Mouse (Mus musculus) kidney, adult 11 months (tissue): Measurements from ENCODE around the gene Ubash3b.

ENCODE experiments used
- DNase-seq: peaks from one replicate; pipeline ENCODE4 v3.0.0; 2022

The Ubash3b gene

GRCm38 (mm10) chr9:41162363-41162762, 866 bp upstream of the Ubash3b start:
- no peak for DNase-seq

GRCm38 (mm10) chr9:41160536-41161176, 841 bp downstream of the Ubash3b start:
- no peak for DNase-seq

- no peak for DNase-seq
Measured at GRCm38 (mm10) chr9:41159223-41159622, 2.3 kb downstream of the Ubash3b start.

GRCm38 (mm10) chr9:41157872-41158567, 3.5 kb downstream of the Ubash3b start:
- no peak for DNase-seq

- DNase-seq, result peak; percentile 82
Measured at GRCm38 (mm10) chr9:41157020-41157871, 4.3 kb downstream of the Ubash3b start.

GRCm38 (mm10) chr9:41156720-41157019, 4.8 kb downstream of the Ubash3b start:
- DNase-seq, result peak; percentile 20

DNA sequence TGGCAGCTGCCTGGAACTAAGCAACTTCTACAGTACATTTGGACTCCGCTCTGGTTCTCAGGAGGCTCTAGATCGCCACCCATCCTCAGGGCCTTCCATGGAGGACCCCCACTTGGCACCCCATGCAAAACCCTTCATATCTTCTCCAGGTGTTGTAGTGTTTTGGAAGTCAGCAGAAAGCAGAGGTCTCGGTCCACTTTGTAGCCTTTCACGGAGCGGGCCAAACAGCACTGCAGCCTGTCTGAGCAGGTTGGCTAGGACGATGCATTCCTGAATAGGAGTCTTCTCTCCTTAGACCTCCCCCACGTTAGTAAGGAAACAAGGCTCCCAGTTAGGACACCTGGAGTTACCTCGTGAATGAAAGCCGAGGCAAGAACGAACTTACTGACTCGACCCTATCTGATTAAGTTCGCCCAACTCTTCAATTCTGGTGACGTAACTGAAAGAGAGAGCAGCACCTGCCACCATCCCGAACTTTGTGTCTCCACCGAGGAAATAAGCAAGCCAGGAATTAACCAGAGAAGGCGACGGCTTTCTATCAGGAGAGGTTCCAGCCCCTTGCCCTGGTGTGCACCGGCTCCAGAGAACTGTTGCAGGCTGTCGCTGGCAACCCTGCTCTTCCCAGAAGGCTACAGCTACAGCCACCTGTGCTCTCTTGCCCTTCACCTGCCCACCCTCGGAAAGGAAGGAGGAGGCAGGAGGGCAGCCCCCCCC, 5.3 kb downstream of the Ubash3b start:
- no peak for DNase-seq

GRCm38 (mm10) chr9:41153979-41154378, 7.5 kb downstream of the Ubash3b start:
- no peak for DNase-seq

DNA sequence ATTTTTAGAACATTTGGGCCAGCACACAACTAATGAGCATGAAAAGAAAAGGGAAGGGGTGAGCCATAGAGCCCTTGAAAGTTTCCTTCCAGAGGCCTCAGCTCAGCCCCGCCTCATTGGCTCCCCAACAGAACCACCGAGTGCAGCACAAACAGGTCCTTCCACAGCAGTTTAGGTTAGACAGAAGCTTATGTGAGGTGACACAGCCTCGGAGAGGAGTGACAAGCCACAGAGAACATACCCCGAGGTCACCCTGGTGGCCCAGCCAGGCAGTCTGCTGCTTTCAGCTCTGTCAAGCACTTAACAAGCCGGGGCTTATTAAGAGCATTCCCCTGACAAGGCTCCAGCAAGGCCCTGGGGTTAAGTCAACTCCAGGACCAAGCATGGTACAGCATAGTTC, 8.4 kb downstream of the Ubash3b start:
- peak; percentile 46 for DNase-seq

DNA sequence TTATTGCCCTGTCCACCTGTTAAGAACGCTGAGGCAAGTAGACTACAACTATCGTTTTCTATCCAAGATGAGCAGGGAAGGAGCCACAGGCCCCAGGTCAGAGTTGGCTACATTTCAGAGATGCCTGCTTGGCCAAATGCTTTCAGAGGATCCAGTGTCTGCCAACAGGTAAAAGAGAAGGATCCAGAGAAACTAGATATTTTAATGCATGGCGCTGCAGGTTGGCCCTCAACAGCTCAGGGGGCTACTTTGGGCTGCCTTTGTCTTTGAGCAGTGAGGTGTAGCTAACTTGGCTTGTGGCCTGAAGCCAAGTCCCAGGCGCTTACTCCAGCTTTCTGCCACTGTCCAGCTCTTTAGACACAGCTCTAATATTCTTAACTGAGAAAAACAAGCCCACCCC, 10.0 kb downstream of the Ubash3b start:
- DNase-seq, result no peak

DNA sequence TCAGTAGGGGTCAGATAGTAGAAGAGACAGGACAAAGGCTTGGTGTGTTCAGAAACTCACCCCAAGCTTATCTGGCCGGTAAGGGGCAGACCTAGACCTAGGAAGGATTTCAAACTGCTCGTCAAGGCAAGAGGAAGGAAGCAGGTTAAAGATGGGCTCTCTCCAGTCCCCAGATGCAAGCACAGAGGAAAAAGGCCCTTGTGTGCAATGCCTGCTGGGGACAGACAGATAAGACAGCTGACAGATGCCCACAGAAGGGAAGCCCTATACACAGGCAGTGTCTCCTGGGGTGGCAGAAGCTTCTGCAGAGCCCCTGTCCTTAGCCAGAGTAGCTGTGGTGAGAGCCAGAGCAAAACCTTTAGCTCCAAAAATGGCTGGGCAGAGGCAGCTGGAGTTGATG, 11.6 kb downstream of the Ubash3b start:
- DNase-seq, result no peak

DNA sequence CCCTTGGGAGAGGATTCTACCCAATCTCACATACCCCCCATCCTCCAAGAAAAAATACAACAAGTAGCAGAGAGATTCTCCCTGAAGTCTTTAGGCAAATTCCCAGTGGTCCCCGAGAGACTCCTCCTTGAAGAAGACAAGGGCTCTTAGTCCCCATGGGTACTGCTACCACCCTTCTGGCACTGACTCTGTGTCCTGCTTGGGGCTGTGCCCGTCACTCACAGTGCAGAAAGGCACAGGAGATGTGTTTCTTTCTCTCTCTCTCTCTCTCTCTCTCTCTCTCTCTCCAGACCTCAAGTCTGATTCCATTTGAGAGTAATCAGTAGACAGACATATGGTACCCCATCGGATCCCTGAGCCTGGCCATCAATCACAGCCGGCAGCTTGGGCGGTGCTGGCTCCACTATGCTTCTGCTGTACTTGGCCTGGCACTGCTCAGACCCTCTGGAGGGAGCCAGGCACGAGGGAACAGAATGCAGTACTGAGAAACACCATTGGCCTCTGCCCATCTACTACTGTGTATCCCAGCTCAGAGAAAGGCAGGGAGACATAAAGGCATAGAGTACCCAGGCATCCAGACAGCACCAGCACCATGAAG, 12.3 kb downstream of the Ubash3b start:
- no peak for DNase-seq

DNA sequence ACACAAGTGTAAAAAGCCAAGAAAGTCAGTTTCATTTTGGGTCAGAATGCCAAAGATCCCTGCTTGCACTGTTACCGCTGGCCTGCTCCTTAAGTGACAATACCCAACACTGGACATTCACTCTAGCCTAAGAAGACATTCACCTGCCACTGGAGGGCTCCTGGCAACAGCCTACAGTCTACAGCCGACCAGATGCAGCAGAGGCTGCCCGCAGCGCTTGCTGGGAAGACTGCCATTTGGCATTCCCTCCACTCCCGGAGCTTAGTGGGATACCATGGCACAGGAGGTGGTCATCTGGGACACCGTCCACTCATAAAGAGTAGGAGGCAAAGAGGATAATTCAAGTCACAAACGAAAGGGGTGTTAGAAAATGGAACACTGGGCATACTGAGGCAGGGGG, 12.9 kb downstream of the Ubash3b start:
- no peak for DNase-seq

DNA sequence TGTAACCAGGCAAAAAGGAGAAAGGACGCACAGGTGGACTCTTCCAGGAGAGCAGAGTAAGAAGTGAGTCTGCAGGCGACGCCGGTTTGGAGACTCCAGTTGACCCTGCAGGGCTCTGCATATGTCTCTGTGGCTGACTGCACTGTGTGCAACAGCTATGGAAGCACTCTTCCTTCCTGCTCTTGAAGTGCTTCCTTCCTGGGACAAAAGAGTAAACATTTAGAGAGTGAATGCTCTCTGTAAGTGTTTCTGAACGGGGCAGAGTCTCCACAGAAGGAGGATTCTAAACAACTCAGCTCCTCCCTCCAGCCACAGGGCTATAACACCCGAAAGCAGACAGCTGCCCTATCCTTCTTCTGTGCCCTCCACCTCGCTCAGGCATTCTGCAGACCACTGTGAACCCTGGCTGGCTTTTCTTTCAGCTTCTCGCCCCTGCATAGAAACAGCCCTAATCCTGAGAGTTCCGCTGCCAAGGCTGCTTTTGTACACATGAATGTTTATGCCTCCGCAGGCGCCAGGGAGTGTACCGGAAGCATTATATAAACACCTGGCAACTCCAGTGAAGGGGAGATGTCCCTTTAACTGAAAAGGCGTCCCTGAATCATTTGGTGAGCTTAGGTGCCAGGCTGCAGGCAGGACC, 14.2 kb downstream of the Ubash3b start:
- DNase-seq, result peak; percentile 40

- no peak for DNase-seq
Measured at GRCm38 (mm10) chr9:41143825-41144224, 17.7 kb downstream of the Ubash3b start.

- no peak for DNase-seq
Measured at GRCm38 (mm10) chr9:41143115-41143514, 18.4 kb downstream of the Ubash3b start.

DNA sequence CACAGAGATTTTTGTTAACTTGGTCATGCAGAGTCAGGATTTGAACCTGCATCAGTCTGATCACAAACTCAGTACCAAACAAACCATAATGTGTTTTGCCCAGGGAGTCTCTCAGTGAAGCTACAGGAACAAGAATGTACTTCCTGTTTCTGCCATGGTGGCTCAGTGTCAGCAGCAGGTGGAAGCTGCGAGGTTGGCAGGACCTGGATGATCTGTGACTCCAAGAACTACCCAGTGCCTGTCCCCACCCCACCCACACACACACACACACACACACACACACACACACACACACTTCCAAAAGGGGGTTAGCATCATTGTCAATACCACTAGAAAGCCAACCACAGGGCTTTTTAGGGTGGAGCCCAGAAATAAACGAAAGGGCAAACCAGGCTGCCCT, 20.5 kb downstream of the Ubash3b start:
- no peak for DNase-seq

GRCm38 (mm10) chr9:41138987-41139808, 22.3 kb downstream of the Ubash3b start:
- DNase-seq, result no peak

DNA sequence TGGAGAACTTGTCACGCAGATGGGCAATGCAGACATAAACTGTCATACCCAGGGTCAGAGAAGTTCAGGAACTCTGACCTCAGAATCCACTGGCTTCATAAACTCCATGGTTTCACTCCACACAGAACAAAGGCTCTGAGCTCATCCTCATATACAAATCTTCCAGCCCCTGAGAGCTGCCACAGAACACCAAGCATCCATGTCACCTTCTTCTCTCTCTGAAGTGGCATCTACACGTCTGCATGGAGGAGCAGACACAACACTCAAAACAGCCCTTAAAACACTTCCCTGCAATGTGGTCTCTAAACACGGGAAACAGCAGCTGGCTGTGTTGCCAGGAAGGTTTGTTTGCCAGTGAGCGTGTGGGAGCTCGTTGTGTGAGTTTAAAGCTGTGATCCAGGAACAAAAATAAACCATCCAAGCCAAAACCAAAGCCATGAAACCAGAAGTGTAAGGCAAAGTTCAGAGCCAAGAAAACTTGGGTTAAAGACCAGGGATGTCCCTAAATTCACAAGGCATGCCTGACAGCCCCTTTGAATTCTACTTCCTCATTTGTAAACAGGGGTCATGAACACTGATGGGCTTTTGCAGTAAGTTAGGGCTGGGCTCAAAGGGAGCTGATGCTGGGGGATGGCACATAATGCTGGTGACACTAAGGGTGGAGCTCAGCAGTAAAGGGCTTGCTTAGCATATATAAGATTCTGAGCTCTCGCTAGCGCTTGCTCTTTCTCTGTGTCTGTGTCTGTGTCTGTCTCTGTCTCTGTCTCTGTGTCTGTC, 24.6 kb downstream of the Ubash3b start:
- DNase-seq, result no peak

GRCm38 (mm10) chr9:41136273-41136672, 25.2 kb downstream of the Ubash3b start:
- no peak for DNase-seq

GRCm38 (mm10) chr9:41134907-41135306, 26.6 kb downstream of the Ubash3b start:
- no peak for DNase-seq
